Mouse (Mus musculus) heart, embryonic 16.5 days (tissue): ENCODE measurements around the gene Gm136. TPM values are rescaled to one million over a fixed set of nuclear protein-coding genes. Genes with fewer than 3 reads are reported as not detected.

Experiments used
- ATAC-seq: fragments of 200-750 bp; cut with Nextera tagmentation; replicated peaks from 2 replicates; pipeline ENCODE4 v1.8.0; 2017; ENCODE audit warnings: moderate number of reproducible peaks; ENCODE audit not compliant: insufficient read depth, low FRiP score; ENCODE audit errors: extremely low read depth
- H3K27ac ChIP-seq: fragments of 300-500 bp; sonication (generic); 2 replicates; pipeline ENCODE4 v1.5.1; 2014; ENCODE audit warnings: mild to moderate bottlenecking, low read length, control low read depth, moderate library complexity
- H3K27me3 ChIP-seq: fragments of 300-500 bp; sonication (generic); 2 replicates; pipeline ENCODE4 v1.6.1; 2014; ENCODE audit warnings: low read length, mixed read lengths; ENCODE audit not compliant: control insufficient read depth, insufficient read depth
- H3K36me3 ChIP-seq: fragments of 300-500 bp; sonication (generic); 2 replicates; pipeline ENCODE4 v1.6.1; 2014; ENCODE audit not compliant: control insufficient read depth, insufficient read depth
- H3K4me1 ChIP-seq: fragments of 300-500 bp; sonication (generic); 2 replicates; pipeline ENCODE4 v1.6.1; 2014; ENCODE audit warnings: low read length, mixed read lengths; ENCODE audit not compliant: control insufficient read depth, insufficient read depth
- H3K4me2 ChIP-seq: fragments of 300-500 bp; sonication (generic); 2 replicates; pipeline ENCODE4 v1.6.1; 2014; ENCODE audit warnings: low read depth, mild to moderate bottlenecking, control low read depth, low read length
- H3K4me3 ChIP-seq: fragments of 300-500 bp; sonication (generic); 2 replicates; pipeline ENCODE4 v1.5.1; 2014; ENCODE audit warnings: mild to moderate bottlenecking, control low read depth, low read length
- H3K9ac ChIP-seq: fragments of 300-500 bp; sonication (generic); 2 replicates; pipeline ENCODE4 v1.6.1; 2014; ENCODE audit warnings: low read length, control low read depth
- H3K9me3 ChIP-seq: fragments of 300-500 bp; sonication (generic); replicated peaks from 2 replicates; pipeline ENCODE4 v1.6.1; 2016; ENCODE audit warnings: low read length; ENCODE audit not compliant: control insufficient read depth
- WGBS: fragments of 180-500 bp; shearing (Covaris S2); extraction: QIAGEN DNeasy Blood & Tissue Kit; methylation state at CpG from one replicate; pipeline ENCODE4 v1.1.7; 2014; 5-methylcytosine and 5-hydroxymethylcytosine counted together
- polyA plus RNA-seq: library from polyadenylated mRNA; unstranded; fragments of >200 nt; fragmentation: Nextera tagmentation; extraction: Ambion mirVana; gene quantifications from 2 replicates; pipeline ENCODE4 v1.2.1, GENCODE M21; 2015

The Gm136 gene
- not detected in 2 replicates for polyA plus RNA-seq

DNA sequence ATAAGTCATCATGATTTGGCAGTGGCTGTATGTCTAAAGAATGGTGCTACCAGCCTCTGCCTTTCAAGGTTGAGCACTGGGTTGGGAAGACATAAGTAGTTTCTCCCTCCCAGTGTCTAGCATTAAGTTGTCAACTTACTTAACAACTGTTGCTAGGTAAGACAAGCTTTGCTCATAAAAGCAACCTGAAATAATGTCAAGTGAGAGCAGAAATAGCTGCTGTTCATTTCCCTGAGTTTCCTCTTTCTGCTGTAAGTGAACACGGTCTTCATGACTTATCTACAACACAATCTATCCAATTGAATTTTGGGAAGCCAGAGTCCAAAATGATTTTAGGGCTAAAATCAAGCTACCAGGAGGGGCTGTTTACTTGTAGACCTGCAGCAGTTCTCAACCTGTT, at the start of gene Gm136:
Gm136 (minus strand) TSS at position 101 of the 400 bp plus-strand sequence.
- Histone ChIP-seq H3K9ac (no peak within 1 kb of the TSS), H3K9me3 (no peaks in the 10 kb centered on the region)
- WGBS, result 81% methylated on average over 1 of the region's 1 CpGs

DNA sequence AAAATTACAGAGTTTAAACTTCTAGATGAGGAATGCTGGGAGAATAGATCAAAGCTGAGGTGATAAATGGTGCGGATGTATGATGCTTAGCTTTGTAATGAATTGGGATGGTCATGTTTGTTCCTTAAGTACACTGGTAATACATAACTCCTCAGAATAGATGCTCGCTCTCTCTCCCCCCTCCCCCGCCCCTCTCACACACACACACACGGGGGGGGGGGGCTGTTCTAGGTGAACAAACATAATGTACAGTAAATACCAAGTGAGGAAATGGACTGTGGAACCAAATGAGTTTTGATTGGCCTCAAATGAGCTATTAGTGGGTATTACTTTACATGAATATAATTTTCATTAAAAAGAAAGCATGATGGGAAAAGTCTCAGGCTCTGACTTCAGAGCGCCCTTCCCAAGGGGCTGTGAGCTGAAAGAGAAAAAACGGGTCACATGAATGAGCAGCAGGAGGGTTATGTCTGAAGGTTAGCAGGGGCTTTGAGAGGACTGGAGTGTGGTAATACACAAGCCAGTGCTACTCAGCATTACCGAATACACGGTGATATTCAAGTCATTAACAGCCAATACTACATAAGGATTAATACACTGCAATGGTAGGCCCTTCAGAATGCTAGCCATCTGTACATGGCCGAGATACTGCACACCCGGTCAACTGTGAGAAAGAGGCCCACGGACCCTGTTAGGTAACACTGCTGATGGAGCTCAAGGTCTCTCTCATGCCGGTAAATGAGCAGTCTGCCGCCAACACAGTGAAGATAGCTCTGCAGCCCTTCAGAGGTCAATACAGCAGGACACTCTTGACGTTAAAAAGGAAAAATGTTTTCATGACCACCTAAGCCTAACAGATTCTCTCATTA, 45.3 kb upstream of the Gm136 start:
- H3K27me3 ChIP-seq, result no peaks in the 10 kb centered on the region
- no peak overlapping the region for H3K27ac ChIP-seq
- ATAC-seq, result no peak
- H3K9me3 ChIP-seq, result no peaks in the 10 kb centered on the region
- no peak overlapping the region for H3K4me3 ChIP-seq
- H3K4me1 ChIP-seq, result no peaks in the 10 kb centered on the region
- 85% methylated on average over 14 of the region's 14 CpGs for WGBS
- peaks cover 15% of the 10 kb centered on the region for H3K36me3 ChIP-seq
- no peak overlapping the region for H3K4me2 ChIP-seq
- no peak overlapping the region for H3K9ac ChIP-seq

More for the DNA sequence above, at the start of gene Gm136:
- no peak within 1 kb of the TSS for H3K4me3 ChIP-seq
- ATAC-seq, result no peak
- no peaks in the 10 kb centered on the region for H3K27me3 ChIP-seq
- H3K27ac ChIP-seq, result no peak within 1 kb of the TSS
- no peak within 1 kb of the TSS for H3K4me2 ChIP-seq
- no peaks in the 10 kb centered on the region for H3K4me1 ChIP-seq
- H3K36me3 ChIP-seq, result no peaks in the 10 kb centered on the region

DNA sequence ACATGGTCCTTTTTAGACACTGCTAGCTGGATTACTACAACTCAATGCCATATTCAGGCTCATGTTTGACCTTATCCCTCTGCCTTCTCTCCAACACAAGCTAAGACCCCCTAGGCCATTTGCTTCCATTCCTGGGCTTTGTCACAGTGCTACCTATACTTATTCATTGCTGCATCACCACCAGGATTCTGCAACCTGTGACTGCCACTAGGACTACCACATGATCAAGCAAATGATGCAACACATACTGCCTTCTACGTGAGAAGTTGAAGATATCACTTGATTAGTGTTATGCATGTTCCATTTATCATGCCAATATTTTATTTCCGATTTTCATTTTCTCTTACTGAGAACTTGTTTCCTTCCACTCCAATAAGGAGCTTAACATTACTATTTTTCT, 41.9 kb upstream of the Gm136 start:
- ATAC-seq, result no peak
- Histone ChIP-seq H3K27ac (no peak overlapping the region), H3K4me3 (no peak overlapping the region), H3K9me3 (no peaks in the 10 kb centered on the region), H3K4me1 (no peaks in the 10 kb centered on the region), H3K4me2 (no peak overlapping the region), H3K36me3 (peaks cover 2% of the 10 kb centered on the region; the same call in 1 of the 2 replicates), H3K9ac (no peak overlapping the region), H3K27me3 (no peaks in the 10 kb centered on the region)
- WGBS, result 81% methylated on average over 2 of the region's 2 CpGs

DNA sequence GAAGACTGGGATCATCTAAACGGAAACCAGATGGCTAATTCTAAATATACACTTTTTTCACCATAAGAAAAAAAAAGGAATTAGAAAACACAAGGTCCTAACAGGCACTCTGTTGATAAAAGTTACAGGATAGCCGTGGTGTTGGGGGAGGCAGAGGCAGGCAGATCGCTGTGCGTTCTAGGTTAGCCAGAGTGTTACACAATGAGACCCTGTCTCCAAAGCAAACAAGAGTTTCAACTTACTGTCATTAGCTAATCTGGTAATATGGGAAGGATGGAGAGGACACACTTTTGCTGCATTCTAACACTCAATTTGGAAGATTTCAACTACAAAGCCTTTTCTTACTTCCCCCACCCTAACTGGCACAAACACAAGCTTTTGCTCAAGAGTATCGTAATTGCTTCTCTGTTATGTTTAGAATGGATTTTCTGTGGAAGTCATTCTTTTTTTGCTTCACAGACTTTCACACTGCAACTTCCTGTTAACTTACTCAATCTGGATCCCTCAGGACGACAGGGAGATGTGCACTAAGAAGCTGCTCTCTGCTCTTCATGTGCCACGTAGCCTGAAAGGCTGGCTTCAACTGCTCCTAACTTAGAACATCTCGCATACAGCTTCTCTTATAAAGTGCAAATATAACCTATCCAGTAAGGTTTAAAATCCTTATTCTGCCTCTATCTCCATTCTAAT, 41.4 kb upstream of the Gm136 start:
- WGBS, result 67% methylated on average over 8 of the region's 8 CpGs
- no peak overlapping the region for H3K4me2 ChIP-seq
- no peaks in the 10 kb centered on the region for H3K4me1 ChIP-seq
- no peak overlapping the region for H3K4me3 ChIP-seq
- H3K27ac ChIP-seq, result no peak overlapping the region
- no peaks in the 10 kb centered on the region for H3K27me3 ChIP-seq
- no peak for ATAC-seq
- H3K36me3 ChIP-seq, result no peaks in the 10 kb centered on the region
- H3K9me3 ChIP-seq, result no peaks in the 10 kb centered on the region
- H3K9ac ChIP-seq, result no peak overlapping the region

DNA sequence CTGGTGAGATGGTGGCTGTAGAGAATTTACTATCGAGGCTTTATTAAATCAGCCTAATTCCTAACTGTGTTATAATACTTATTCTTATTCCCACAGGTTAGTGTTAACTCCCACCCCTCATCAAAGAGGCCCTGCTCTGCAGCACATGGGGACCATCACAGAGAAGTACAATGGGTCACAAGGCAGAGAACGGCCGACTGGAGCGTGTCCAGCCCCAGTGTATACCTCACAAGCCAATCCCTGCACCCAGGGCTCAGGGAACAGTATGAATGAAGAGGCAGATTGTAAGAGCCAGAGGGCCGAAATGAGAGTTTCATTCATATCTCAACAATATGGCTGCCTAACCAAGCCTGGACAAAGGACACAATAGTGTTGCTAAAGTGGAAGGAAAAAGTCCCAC, 40.2 kb upstream of the Gm136 start:
- H3K36me3 ChIP-seq, result no peaks in the 10 kb centered on the region
- 85% methylated on average over 5 of the region's 5 CpGs for WGBS
- no peak for ATAC-seq
- H3K4me2 ChIP-seq, result no peak overlapping the region
- H3K27ac ChIP-seq, result no peak overlapping the region
- no peaks in the 10 kb centered on the region for H3K4me1 ChIP-seq
- no peak overlapping the region for H3K9ac ChIP-seq
- H3K27me3 ChIP-seq, result no peaks in the 10 kb centered on the region
- H3K9me3 ChIP-seq, result no peaks in the 10 kb centered on the region
- H3K4me3 ChIP-seq, result no peak overlapping the region

DNA sequence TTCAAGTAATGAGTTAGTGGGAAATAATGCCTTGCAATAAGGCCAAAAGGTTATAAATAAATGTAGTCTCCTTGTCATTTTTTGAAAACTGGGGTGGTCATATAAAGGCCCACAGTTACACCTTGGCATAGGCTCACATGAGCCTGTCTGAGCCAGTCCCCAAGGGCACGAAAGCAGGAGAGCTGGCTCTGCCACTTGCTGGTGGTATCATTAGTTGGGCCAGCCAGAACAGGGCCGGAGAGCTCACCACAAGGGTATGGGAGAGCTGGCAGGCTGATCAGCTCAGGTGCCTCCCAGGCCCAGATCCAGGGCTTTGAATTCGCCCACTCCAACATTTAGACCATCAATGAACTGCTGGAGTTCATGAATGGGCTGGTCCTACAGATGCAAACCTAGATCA, 30.4 kb upstream of the Gm136 start:
- H3K36me3 ChIP-seq, result no peaks in the 10 kb centered on the region
- H3K27me3 ChIP-seq, result no peaks in the 10 kb centered on the region
- H3K4me3 ChIP-seq, result no peak overlapping the region
- ATAC-seq, result no peak
- no peaks in the 10 kb centered on the region for H3K9me3 ChIP-seq
- H3K27ac ChIP-seq, result no peak overlapping the region
- no peak overlapping the region for H3K9ac ChIP-seq
- H3K4me2 ChIP-seq, result no peak overlapping the region
- WGBS, result 75% methylated on average over 3 of the region's 3 CpGs
- peaks cover 2% of the 10 kb centered on the region; the same call in 1 of the 2 replicates for H3K4me1 ChIP-seq

DNA sequence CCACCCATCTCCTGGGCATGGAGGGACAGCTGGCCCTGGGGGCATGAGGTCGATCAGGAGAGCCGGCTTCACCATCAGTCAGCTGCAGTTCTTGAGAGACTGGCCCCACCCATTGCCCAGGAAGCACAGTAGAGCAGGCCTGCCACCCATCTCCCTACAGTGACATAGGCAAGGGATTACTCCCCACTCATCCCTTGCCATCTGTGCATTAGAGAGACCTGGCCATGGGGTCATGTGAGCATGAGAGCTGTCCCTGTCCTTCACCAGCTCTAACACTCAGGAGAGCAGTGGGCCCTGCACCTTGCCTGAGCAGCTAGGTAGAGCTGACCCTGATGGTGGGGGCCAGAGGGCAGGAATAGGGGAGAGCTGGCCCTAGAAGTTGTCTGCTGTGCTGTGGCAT, 29.6 kb upstream of the Gm136 start:
- 95% methylated on average over 2 of the region's 2 CpGs for WGBS
- no peak overlapping the region for H3K9ac ChIP-seq
- ATAC-seq, result no peak
- no peaks in the 10 kb centered on the region for H3K27me3 ChIP-seq
- H3K4me3 ChIP-seq, result no peak overlapping the region
- no peaks in the 10 kb centered on the region for H3K9me3 ChIP-seq
- no peaks in the 10 kb centered on the region for H3K36me3 ChIP-seq
- no peak overlapping the region for H3K4me2 ChIP-seq
- H3K27ac ChIP-seq, result no peak overlapping the region
- peaks cover 3% of the 10 kb centered on the region; the same call in 1 of the 2 replicates for H3K4me1 ChIP-seq

DNA sequence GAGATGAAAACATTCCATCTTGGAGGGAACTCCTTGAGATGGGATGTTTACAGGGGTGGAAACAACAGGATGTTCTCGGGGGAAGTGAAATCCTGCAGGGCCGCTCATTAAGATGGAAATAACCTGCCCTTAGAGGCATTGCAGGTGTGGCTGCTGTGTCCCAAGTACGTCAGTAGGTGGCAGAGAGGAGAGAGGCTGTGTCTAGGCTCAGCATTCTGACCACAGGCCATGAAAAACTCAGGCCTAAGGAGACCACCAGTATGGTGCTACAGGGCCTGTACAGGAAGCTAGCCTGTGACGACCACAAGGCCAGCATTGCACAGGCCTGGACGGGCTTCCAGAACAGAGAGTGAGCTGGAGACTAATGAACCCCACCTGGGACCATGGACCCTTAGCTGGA, 28.8 kb upstream of the Gm136 start:
- H3K9me3 ChIP-seq, result no peaks in the 10 kb centered on the region
- WGBS, result 50% methylated on average over 5 of the region's 5 CpGs
- ATAC-seq, result no peak
- H3K4me1 ChIP-seq, result peaks cover 3% of the 10 kb centered on the region; the same call in 1 of the 2 replicates
- H3K9ac ChIP-seq, result no peak overlapping the region
- H3K27me3 ChIP-seq, result no peaks in the 10 kb centered on the region
- no peak overlapping the region for H3K4me2 ChIP-seq
- H3K27ac ChIP-seq, result no peak overlapping the region
- no peaks in the 10 kb centered on the region for H3K36me3 ChIP-seq
- H3K4me3 ChIP-seq, result no peak overlapping the region

DNA sequence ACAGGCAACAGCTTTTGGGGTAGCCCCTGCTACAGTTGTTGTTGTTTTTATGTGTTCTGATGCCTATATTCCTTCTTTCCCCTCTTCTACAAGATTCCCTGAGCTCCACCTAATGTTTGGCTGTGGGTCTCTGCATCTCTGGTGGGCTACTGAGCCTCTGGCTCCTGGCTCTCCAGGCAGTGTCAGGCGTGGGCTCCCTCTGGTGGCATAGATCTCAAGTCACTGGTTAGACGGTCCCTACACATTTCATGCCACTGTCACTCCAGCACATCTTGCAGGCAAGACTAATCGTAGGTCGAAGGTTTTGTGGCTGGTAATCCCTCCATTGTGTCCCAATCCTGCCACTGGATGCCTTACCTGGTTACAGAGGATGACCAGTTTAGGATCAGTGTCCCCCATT, 26.7 kb upstream of the Gm136 start:
- Histone ChIP-seq H3K27me3 (no peaks in the 10 kb centered on the region), H3K9me3 (no peaks in the 10 kb centered on the region), H3K9ac (no peak overlapping the region), H3K27ac (no peak overlapping the region), H3K36me3 (no peaks in the 10 kb centered on the region), H3K4me2 (no peak overlapping the region), H3K4me3 (no peak overlapping the region), H3K4me1 (peaks cover 3% of the 10 kb centered on the region; the same call in 1 of the 2 replicates)
- 38% methylated on average over 4 of the region's 4 CpGs for WGBS
- ATAC-seq, result no peak
